Mouse (Mus musculus) forebrain, postnatal 0 days (tissue): ENCODE results near the gene Bmper. TPM values are rescaled to one million over a fixed set of nuclear protein-coding genes. Genes with fewer than 3 reads are reported as not detected.

Experiments used
- ATAC-seq: fragments of 200-750 bp; cut with Nextera tagmentation; 2 replicates; pipeline ENCODE4 v1.8.0; 2017; ENCODE audit warnings: mild to moderate bottlenecking, moderate library complexity
- DNase-seq: peaks from one replicate; pipeline ENCODE4 v3.0.0-alpha.2; 2015
- H3K27ac ChIP-seq: fragments of 300-500 bp; sonication (generic); 2 replicates; pipeline ENCODE4 v1.5.1; 2014; ENCODE audit warnings: low read depth, mild to moderate bottlenecking, antibody characterized with exemption, low read length, moderate library complexity, mixed read lengths
- H3K27me3 ChIP-seq: fragments of 300-500 bp; sonication (generic); 2 replicates; pipeline ENCODE4 v1.6.1; 2014; ENCODE audit warnings: mild to moderate bottlenecking, low read length, mixed read lengths; ENCODE audit not compliant: insufficient read depth
- H3K36me3 ChIP-seq: fragments of 300-500 bp; sonication (generic); 2 replicates; pipeline ENCODE4 v1.6.1; 2014; ENCODE audit warnings: mild to moderate bottlenecking, moderate library complexity; ENCODE audit not compliant: insufficient read depth
- H3K4me1 ChIP-seq: fragments of 300-500 bp; sonication (generic); 2 replicates; pipeline ENCODE4 v1.6.1; 2014; ENCODE audit warnings: antibody characterized with exemption; ENCODE audit not compliant: insufficient read depth
- H3K4me2 ChIP-seq: fragments of 300-500 bp; sonication (generic); 2 replicates; pipeline ENCODE4 v1.6.1; 2014; ENCODE audit warnings: low read depth, mild to moderate bottlenecking, moderate library complexity
- H3K4me3 ChIP-seq: fragments of 300-500 bp; sonication (generic); 2 replicates; pipeline ENCODE4 v1.5.1; 2014; ENCODE audit warnings: low read depth, low read length, mixed read lengths
- H3K9ac ChIP-seq: fragments of 300-500 bp; sonication (generic); 2 replicates; pipeline ENCODE4 v1.6.1; 2014; ENCODE audit warnings: mild to moderate bottlenecking
- H3K9me3 ChIP-seq: fragments of 300-500 bp; sonication (generic); 2 replicates; pipeline ENCODE4 v1.6.1; 2016; ENCODE audit warnings: low read length
- CTCF ChIP-seq: sonication (generic); IDR thresholded peaks from 2 replicates; pipeline ENCODE4 v1.5.1; 2016; ENCODE audit warnings: antibody characterized with exemption, control low read depth, low read depth
- WGBS: fragments of 180-500 bp; shearing (Covaris S2); extraction: QIAGEN DNeasy Blood & Tissue Kit; methylation state at CpG from one replicate; pipeline ENCODE4 v1.1.7; 2014; 5-methylcytosine and 5-hydroxymethylcytosine counted together
- polyA plus RNA-seq: library from polyadenylated mRNA; unstranded; fragments of >200 nt; fragmentation: Nextera tagmentation; extraction: Ambion mirVana; gene quantifications from 2 replicates; pipeline ENCODE4 v1.2.1, GENCODE M21; 2015
- total RNA-seq: library from RNA; depleted of rRNA; stranded (reverse); fragments of >200 nt; gene quantifications from 2 replicates; pipeline ENCODE4 v1.2.3, GENCODE M21; 2014

Gene Bmper
- total and polyA plus RNA-seq, 2 experiments from 2014 or later: 5.6 to 9.6 TPM

- Histone ChIP-seq H3K36me3 (no peaks in the 10 kb centered on the region), H3K27me3 (no peaks in the 10 kb centered on the region), H3K4me1 (no peaks in the 10 kb centered on the region), H3K4me3 (no peak overlapping the region), H3K27ac (no peak overlapping the region), H3K4me2 (no peak overlapping the region), H3K9ac (no peak overlapping the region), H3K9me3 (no peaks in the 10 kb centered on the region)
- 72% methylated on average over 6 of the region's 6 CpGs for WGBS
- TF ChIP-seq CTCF: no peak
- ATAC-seq (no peak), DNase-seq (no peak)
These were observed 12.6 kb downstream of the Bmper start for GRCm38 (mm10) chr9:23235368-23236002.

DNA sequence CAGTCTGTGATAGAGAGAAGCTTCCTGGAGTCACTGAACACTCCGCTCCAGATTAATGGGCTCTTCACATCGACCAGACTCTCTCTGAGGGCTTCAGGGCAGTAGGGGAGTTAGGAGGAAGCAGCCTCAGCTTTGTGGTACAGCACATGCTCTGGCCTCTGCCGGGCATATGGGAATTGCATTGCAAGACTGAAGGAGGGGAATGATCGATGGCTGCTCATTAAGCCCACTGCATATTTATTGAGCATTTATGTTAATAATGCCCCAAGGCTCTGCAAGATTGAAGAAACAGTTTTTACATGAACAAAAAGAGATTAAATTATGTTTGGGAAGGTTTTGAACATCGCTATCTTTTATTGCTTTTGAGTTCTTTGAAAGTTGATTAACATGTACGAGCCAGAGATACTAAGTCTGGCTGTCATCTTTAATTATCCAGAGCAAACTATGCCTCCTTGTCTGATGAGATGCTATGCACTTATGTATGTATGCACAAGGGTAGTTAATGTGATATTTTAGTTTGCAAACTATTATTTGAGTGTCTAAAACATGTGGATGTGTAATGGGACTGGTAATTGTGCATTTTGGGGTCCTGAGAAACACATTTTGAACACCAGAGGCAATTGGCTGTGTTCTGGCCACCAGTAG, 13.9 kb downstream of the Bmper start:
- no peak for DNase-seq
- H3K4me1 ChIP-seq: no peaks in the 10 kb centered on the region
- no peak overlapping the region for H3K9ac ChIP-seq
- no peak overlapping the region for H3K27ac ChIP-seq
- 57% methylated on average over 6 of the region's 6 CpGs for WGBS
- TF ChIP-seq CTCF: no peak
- ATAC-seq: no peak
- H3K4me3 ChIP-seq: no peak overlapping the region
- H3K36me3 ChIP-seq: no peaks in the 10 kb centered on the region
- H3K9me3 ChIP-seq: no peaks in the 10 kb centered on the region
- no peak overlapping the region for H3K4me2 ChIP-seq
- H3K27me3 ChIP-seq: no peaks in the 10 kb centered on the region

DNA sequence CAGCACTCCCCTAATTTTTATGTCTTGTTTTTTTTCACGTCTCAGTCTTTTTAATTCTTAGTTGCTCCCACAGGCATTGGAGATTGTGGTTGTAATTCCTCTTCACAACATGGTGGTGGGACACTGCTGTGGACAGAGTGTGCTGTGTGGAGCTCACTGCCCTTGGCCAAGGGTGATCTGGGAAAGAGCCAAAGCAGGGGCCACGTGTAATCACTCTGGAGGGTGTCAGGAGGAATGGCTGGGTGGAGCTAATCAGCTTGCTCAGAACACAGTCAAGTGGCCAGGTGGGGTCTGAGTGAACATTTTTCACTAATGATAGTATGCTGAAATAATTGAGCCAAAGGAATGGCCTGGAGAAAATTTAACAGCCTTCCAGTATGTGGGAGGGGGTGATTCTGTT, 16.1 kb downstream of the Bmper start:
- no peak for DNase-seq
- no peak overlapping the region for H3K4me3 ChIP-seq
- no peak for ATAC-seq
- WGBS: 65% methylated on average over 2 of the region's 2 CpGs
- no peak overlapping the region for H3K4me2 ChIP-seq
- H3K4me1 ChIP-seq: no peaks in the 10 kb centered on the region
- no peak for TF ChIP-seq CTCF
- H3K27ac ChIP-seq: no peak overlapping the region
- no peaks in the 10 kb centered on the region for H3K9me3 ChIP-seq
- H3K36me3 ChIP-seq: no peaks in the 10 kb centered on the region
- no peaks in the 10 kb centered on the region for H3K27me3 ChIP-seq
- H3K9ac ChIP-seq: no peak overlapping the region

DNA sequence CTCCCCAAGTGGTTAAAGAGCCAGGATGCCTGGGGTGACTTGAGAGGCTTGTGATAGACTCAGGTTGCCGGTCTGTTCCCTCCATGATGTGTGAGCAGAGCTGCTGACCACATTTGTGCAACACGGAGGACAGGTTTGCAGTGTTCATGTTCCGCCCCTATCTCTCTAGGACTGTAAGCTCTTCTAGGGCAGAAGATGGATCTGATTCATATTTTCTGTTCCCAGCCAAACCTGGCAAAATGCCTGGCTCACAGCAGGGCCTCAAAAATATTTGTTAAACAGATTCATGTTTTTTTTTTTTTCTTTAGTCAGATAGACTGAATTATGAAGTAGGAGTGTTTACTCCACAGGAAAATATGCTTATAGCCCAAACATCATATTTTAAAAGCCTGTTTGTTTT, 20.0 kb downstream of the Bmper start:
- Histone ChIP-seq H3K27me3 (no peaks in the 10 kb centered on the region), H3K4me2 (no peak overlapping the region), H3K4me3 (no peak overlapping the region), H3K4me1 (no peaks in the 10 kb centered on the region), H3K9me3 (no peaks in the 10 kb centered on the region), H3K27ac (no peak overlapping the region), H3K36me3 (no peaks in the 10 kb centered on the region), H3K9ac (no peak overlapping the region)
- DNase-seq: peak; percentile 61
- TF ChIP-seq CTCF: no peak
- WGBS: 75% methylated on average over 3 of the region's 3 CpGs
- ATAC-seq: no peak

GRCm38 (mm10) chr9:23243869-23244268, 21.0 kb downstream of the Bmper start:
- ATAC-seq: no peak

DNA sequence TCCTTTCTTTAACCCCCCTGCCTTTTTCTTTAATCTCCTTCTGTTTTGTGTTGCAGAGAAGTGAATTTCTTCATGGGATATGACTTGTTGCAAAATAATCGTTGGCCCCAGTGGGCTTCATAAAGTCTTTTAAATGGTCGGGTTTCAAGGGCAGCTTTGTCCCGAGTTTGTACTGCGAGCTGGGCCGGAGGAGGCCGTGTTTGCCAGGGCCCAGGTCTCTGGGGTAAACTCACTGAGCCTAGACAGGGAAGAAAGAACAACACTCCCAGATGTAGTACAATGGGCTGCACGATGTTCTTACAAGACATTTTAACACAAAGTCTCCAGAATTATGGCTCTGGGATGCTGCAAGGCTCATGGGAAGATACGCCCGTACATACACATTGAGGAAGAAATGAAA, 23.5 kb downstream of the Bmper start:
- H3K9ac ChIP-seq: no peak overlapping the region
- TF ChIP-seq CTCF: no peak
- no peak for ATAC-seq
- no peaks in the 10 kb centered on the region for H3K27me3 ChIP-seq
- H3K4me1 ChIP-seq: no peaks in the 10 kb centered on the region
- H3K4me3 ChIP-seq: no peak overlapping the region
- no peak overlapping the region for H3K27ac ChIP-seq
- no peaks in the 10 kb centered on the region for H3K36me3 ChIP-seq
- H3K4me2 ChIP-seq: no peak overlapping the region
- WGBS: 83% methylated on average over 9 of the region's 9 CpGs
- no peak for DNase-seq
- H3K9me3 ChIP-seq: no peaks in the 10 kb centered on the region

More at GRCm38 (mm10) chr9:23243869-23244268, 21.0 kb downstream of the Bmper start:
- H3K9me3 ChIP-seq: no peaks in the 10 kb centered on the region
- 81% methylated on average over 6 of the region's 6 CpGs for WGBS
- no peak overlapping the region for H3K27ac ChIP-seq
- H3K4me2 ChIP-seq: no peak overlapping the region
- H3K4me3 ChIP-seq: no peak overlapping the region
- H3K9ac ChIP-seq: no peak overlapping the region
- no peaks in the 10 kb centered on the region for H3K4me1 ChIP-seq
- H3K36me3 ChIP-seq: no peaks in the 10 kb centered on the region
- H3K27me3 ChIP-seq: no peaks in the 10 kb centered on the region
- no peak for TF ChIP-seq CTCF
- DNase-seq: no peak

DNA sequence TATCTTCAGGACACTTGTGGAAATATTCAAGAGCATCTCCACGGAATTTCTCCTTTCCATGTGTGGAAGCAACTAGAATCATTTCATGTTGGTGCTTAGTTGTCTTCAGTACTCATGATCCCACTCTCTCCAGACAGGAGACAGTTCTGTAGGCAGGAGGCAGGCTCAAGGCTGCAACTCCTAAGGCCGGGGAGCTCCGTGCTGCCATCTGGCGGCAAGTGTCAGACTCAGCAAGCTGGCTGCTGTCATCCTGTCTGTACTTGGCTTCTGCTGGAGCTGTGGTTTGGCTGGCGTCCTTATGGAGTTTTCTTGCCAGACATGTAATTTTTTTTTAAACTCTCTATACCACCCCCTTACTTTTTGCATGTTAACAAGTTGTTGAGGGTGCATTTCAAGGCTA, 27.1 kb downstream of the Bmper start:
- Histone ChIP-seq H3K27ac (no peak overlapping the region), H3K4me3 (no peak overlapping the region), H3K9me3 (no peaks in the 10 kb centered on the region), H3K4me2 (no peak overlapping the region), H3K9ac (no peak overlapping the region), H3K27me3 (no peaks in the 10 kb centered on the region), H3K4me1 (no peaks in the 10 kb centered on the region), H3K36me3 (no peaks in the 10 kb centered on the region)
- TF ChIP-seq CTCF: peak; percentile 95
- DNase-seq: peak; percentile 90
- WGBS: 8% methylated on average over 5 of the region's 5 CpGs
- ATAC-seq: peak; percentile 81
